Mouse (Mus musculus): Measurements from ENCODE around the gene Smpdl3b.
A peak's percentile ranks its signal among the peaks of the same experiment; 100 is the strongest.

Gene Smpdl3b

GRCm38 (mm10) chr4:132733071-132733770, 23.8 kb downstream of the Smpdl3b start:
- no peak for DNase-seq (ENCODE audit: low spot score)

- peak; percentile 92 for DNase-seq (ENCODE audit: low spot score)
Observed at GRCm38 (mm10) chr4:132732148-132732684, 24.8 kb downstream of the Smpdl3b start, which contains the start of gene Xkr8. Gene Xkr8 (minus strand): TSS chr4:132732546.

DNA sequence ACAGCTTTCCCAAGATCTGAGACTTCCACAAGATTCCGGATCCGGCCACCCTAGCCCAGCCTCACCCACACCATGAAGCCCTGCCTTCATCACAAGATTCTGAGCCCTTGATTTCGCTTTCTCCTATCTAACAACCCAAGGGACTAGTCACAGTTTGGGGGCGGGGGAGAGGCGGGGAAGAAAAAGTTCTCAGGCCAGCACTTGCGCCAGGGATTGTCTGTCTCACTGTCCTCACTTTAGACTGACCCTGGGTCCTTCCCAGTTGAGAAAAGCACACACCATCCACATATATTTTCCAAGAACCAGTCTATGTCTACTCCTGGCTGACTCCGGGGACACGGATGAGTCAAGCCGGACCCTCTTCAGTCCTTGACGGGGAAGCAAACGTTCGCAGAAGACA, 25.4 kb downstream of the Smpdl3b start:
- no peak for DNase-seq (ENCODE audit: low spot score)

DNA sequence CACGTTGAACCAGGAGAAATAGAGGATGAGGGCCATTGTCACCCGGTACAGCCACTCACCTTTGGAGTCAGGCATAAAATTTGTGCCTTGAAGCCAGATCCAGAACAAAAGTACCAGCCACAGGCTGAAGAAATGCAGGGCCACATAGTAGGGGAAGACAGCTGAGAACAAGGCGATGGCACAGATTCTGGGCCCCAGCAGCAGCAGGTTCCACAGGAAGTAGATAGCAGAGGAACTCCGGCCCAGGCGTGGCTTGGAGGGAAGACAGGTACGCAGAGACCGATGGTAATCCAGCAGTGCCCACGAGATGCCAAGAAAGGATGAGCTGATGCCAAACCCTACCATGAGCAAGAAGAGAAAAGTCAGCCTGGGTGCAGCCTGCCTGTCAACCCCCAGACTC, 28.8 kb downstream of the Smpdl3b start:
- no peak for DNase-seq (ENCODE audit: low spot score)

- DNase-seq (ENCODE audit: low spot score), result no peak
Observed at GRCm38 (mm10) chr4:132718251-132718650, 38.8 kb downstream of the Smpdl3b start.

GRCm38 (mm10) chr4:132713181-132713580, 43.9 kb downstream of the Smpdl3b start:
- DNase-seq (ENCODE audit: low spot score), result no peak

DNA sequence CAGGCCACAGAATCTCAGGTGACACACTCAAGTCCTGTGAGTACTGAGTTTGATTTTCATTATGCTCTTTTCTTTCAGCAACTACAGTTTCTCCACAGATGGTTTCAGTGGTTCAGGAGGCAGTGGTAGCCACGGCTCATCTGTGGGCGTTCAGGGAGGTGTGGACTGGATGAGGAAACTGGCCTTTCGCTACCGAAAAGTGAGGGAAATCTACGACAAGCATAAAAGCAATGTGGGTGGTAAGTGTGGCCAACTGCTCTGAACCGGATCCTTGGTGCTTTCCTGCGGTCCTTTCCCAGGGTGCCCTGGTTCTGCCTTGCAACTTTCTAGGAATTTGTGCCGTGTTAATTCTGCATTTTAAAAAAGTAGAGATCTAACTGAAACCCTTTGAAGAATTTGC, 50.2 kb downstream of the Smpdl3b start:
- DNase-seq (ENCODE audit: low spot score), result no peak

DNA sequence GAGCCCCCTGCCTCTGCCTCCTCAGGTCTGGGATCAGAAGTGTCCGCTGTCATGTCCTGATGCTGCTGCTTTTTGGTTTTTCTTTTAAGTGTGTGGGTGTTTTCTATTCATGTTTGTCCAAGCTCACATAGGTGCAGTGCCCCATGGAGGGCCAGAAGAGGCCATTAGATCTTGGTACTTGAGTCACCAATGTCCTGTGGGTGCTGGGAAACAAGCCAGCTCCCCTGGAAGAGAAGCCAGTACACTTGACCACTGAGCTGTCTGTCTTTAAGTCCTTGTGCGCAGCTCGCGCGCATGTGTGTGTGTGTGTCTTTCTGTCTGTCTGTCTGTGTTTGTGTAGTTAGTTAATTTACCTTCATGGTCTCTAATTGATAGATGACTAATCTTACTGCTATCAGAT, 55.0 kb downstream of the Smpdl3b start:
- no peak for DNase-seq (ENCODE audit: low spot score)

- DNase-seq (ENCODE audit: low spot score), result no peak
Observed at GRCm38 (mm10) chr4:132693366-132693765, 63.7 kb downstream of the Smpdl3b start.

DNA sequence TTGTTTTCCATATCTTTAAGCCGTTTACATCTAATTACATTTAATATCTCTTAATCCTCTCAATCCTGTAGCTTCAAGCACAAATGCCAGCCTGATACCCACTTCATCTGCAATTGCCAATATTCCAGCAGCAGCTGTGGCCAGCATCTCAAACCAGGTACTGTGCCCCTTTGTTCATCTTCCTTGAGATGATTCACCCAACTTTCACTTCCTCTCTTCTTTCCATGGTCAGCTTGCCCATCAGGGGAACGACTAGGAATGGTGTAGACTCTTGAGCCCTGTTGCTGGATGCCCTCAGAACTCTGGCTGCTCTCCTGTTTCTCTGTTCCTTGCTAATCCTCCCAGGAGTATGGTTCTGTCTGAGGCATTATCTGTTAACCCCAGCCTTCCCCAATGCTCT, 67.4 kb downstream of the Smpdl3b start:
- no peak for DNase-seq (ENCODE audit: low spot score)

Measured in embryo, embryonic 10.5 days (tissue).